Mouse (Mus musculus) MEL (cell line): Measurements from ENCODE around the gene Muc13. TPM values are rescaled to one million over a fixed set of nuclear protein-coding genes. Genes with fewer than 3 reads are reported as not detected.

Experiments used
- DNase-seq: peaks from one replicate; pipeline ENCODE4 v3.0.0; 2011; ENCODE audit warnings: low read depth, low spot score
- H3K27ac ChIP-seq: 2 replicates; pipeline ENCODE4 v1.5.1; 2012; ENCODE audit warnings: low read depth, mild to moderate bottlenecking, control low read depth, low read length, moderate library complexity; ENCODE audit not compliant: control insufficient read depth
- H3K27me3 ChIP-seq, 2 experiments: fragments of 150-350 bp in 1 of 2; sonication (generic) in 1 of 2; 2 replicates each; pipeline ENCODE4 v1.6.1; 2012; ENCODE audit warnings: low read length in 2 of 2, mild to moderate bottlenecking in 2 of 2, improper control_type of control experiment in 1 of 2, moderate library complexity in 1 of 2; ENCODE audit not compliant: insufficient read depth in 2 of 2, control insufficient read depth in 1 of 2
- H3K36me3 ChIP-seq, 2 experiments: 2 replicates each; pipeline ENCODE4 v1.6.1; 2012 to 2014; ENCODE audit warnings: low read length in 2 of 2, improper control_type of control experiment in 1 of 2, inconsistent platforms in 1 of 2, mild to moderate bottlenecking in 1 of 2; ENCODE audit not compliant: insufficient read depth in 2 of 2, control insufficient read depth in 1 of 2
- H3K4me1 ChIP-seq, 2 experiments: fragments of 150-350 bp in 1 of 2; sonication (generic) in 1 of 2; 2 replicates each; pipeline ENCODE4 v1.6.1; 2012; ENCODE audit warnings: low read length in 2 of 2, improper control_type of control experiment in 1 of 2, mild to moderate bottlenecking in 1 of 2; ENCODE audit not compliant: insufficient read depth in 2 of 2, control insufficient read depth in 1 of 2
- H3K4me3 ChIP-seq, 2 experiments: fragments of 150-350 bp in 1 of 2; sonication (generic) in 1 of 2; 2 replicates each; pipeline ENCODE4 v1.5.1; 2012; ENCODE audit warnings: low read depth in 2 of 2, low read length in 2 of 2, mild to moderate bottlenecking in 2 of 2, moderate library complexity in 2 of 2, control low read depth in 1 of 2, improper control_type of control experiment in 1 of 2; ENCODE audit not compliant: control insufficient read depth in 1 of 2, insufficient read depth in 1 of 2
- H3K79me2 ChIP-seq: 2 replicates; pipeline ENCODE4 v1.6.1; 2012; ENCODE audit warnings: mild to moderate bottlenecking, low read length, moderate library complexity; ENCODE audit not compliant: control insufficient read depth, poor library complexity, insufficient read depth
- H3K9ac ChIP-seq: 2 replicates; pipeline ENCODE4 v1.6.1; 2012; ENCODE audit warnings: low read depth, mild to moderate bottlenecking, control low read depth, low read length, moderate library complexity; ENCODE audit not compliant: control insufficient read depth, poor library complexity, severe bottlenecking
- H3K9me3 ChIP-seq: fragments of 150-350 bp; sonication (generic); replicated peaks from 2 replicates; pipeline ENCODE4 v1.6.1; 2012; ENCODE audit warnings: mild to moderate bottlenecking, low read length, improper control_type of control experiment, moderate library complexity; ENCODE audit not compliant: insufficient read depth
- CHD2 ChIP-seq: IDR thresholded peaks from 2 replicates; pipeline ENCODE4 v1.6.1; 2011; ENCODE audit warnings: low read length, improper control_type of control experiment
- E2F4 ChIP-seq: IDR thresholded peaks from 2 replicates; pipeline ENCODE4 v1.6.1; 2011; ENCODE audit warnings: low read depth, low read length, improper control_type of control experiment, borderline replicate concordance
- ELF1 ChIP-seq: IDR thresholded peaks from 2 replicates; pipeline ENCODE4 v1.6.1; 2014; ENCODE audit warnings: low read depth, mild to moderate bottlenecking, inconsistent platforms, low read length, improper control_type of control experiment, moderate library complexity
- GABPA ChIP-seq: IDR thresholded peaks from 2 replicates; pipeline ENCODE4 v1.6.1; 2012; ENCODE audit warnings: low read depth, mild to moderate bottlenecking, inconsistent platforms, low read length, improper control_type of control experiment, moderate library complexity
- GATA1 ChIP-seq: IDR thresholded peaks from 2 replicates; pipeline ENCODE4 v1.6.1; 2011; ENCODE audit warnings: low read depth, low read length, improper control_type of control experiment
- JUND ChIP-seq: IDR thresholded peaks from 2 replicates; pipeline ENCODE4 v1.6.1; 2011; ENCODE audit warnings: low read depth, mild to moderate bottlenecking, improper control_type of control experiment, low read length
- KAT2A ChIP-seq: conservative IDR thresholded peaks from 2 replicates; pipeline ENCODE4 v1.6.1; 2012; ENCODE audit warnings: low read depth, low read length, improper control_type of control experiment, inconsistent platforms
- MAZ ChIP-seq: IDR thresholded peaks from 2 replicates; pipeline ENCODE4 v1.6.1; 2012; ENCODE audit warnings: low read depth, mild to moderate bottlenecking, inconsistent platforms, low read length, improper control_type of control experiment
- MEF2A ChIP-seq: IDR thresholded peaks from 2 replicates; pipeline ENCODE4 v1.6.1; 2014; ENCODE audit warnings: low read depth, mild to moderate bottlenecking, inconsistent platforms, low read length, improper control_type of control experiment; ENCODE audit not compliant: poor library complexity, insufficient replicate concordance, severe bottlenecking; ENCODE audit errors: extremely low read depth
- POLR2A ChIP-seq, 2 experiments: IDR thresholded peaks; 2 replicates each; pipeline ENCODE4 v1.6.1; 2011 to 2012; ENCODE audit warnings: low read length in 2 of 2, mild to moderate bottlenecking in 2 of 2, control low read depth in 1 of 2, improper control_type of control experiment in 1 of 2, low read depth in 1 of 2, moderate library complexity in 1 of 2; ENCODE audit not compliant: control insufficient read depth in 1 of 2, insufficient read depth in 1 of 2, poor library complexity in 1 of 2
- POLR2AphosphoS2 ChIP-seq: IDR thresholded peaks from 2 replicates; pipeline ENCODE4 v1.6.1; 2011; ENCODE audit warnings: low read length, improper control_type of control experiment
- RAD21 ChIP-seq: IDR thresholded peaks from 2 replicates; pipeline ENCODE4 v1.6.1; 2011; ENCODE audit warnings: mild to moderate bottlenecking, low read depth, low read length, improper control_type of control experiment
- RCOR1 ChIP-seq: IDR thresholded peaks from 2 replicates; pipeline ENCODE4 v1.6.1; 2012; ENCODE audit warnings: low read depth, mild to moderate bottlenecking, inconsistent platforms, low read length, improper control_type of control experiment
- SIN3A ChIP-seq: IDR thresholded peaks from 2 replicates; pipeline ENCODE4 v1.6.1; 2012; ENCODE audit warnings: low read length, improper control_type of control experiment, inconsistent platforms
- SMC3 ChIP-seq: IDR thresholded peaks from 2 replicates; pipeline ENCODE4 v1.6.1; 2011; ENCODE audit warnings: low read depth, low read length, improper control_type of control experiment
- TAL1 ChIP-seq: IDR thresholded peaks from 2 replicates; pipeline ENCODE4 v1.6.1; 2012; ENCODE audit warnings: mild to moderate bottlenecking, inconsistent platforms, low read length, moderate library complexity, mixed read lengths
- USF1 ChIP-seq: IDR thresholded peaks from 2 replicates; pipeline ENCODE4 v1.6.1; 2014; ENCODE audit warnings: low read depth, mild to moderate bottlenecking, inconsistent platforms, low read length, improper control_type of control experiment, moderate library complexity
- USF2 ChIP-seq, 2 experiments: IDR thresholded peaks; 2 replicates each; pipeline ENCODE4 v1.6.1; 2011 to 2012; ENCODE audit warnings: improper control_type of control experiment in 2 of 2, low read length in 2 of 2, borderline replicate concordance in 1 of 2, inconsistent platforms in 1 of 2, low read depth in 1 of 2, mild to moderate bottlenecking in 1 of 2; ENCODE audit not compliant: insufficient read depth in 1 of 2
- ZMIZ1 ChIP-seq: IDR thresholded peaks from 2 replicates; pipeline ENCODE4 v1.6.1; 2012; ENCODE audit warnings: low read depth, mild to moderate bottlenecking, inconsistent platforms, low read length, improper control_type of control experiment, moderate library complexity
- ZNF384 ChIP-seq: IDR thresholded peaks from 2 replicates; pipeline ENCODE4 v1.6.1; 2012; ENCODE audit warnings: low read depth, mild to moderate bottlenecking, inconsistent platforms, low read length, improper control_type of control experiment
- polyA plus RNA-seq, 2 experiments: library from polyadenylated mRNA; stranded (reverse) in 1 of 2; unstranded in 1 of 2; fragments of >175 nt in 1 of 2; fragments of >200 nt in 1 of 2; gene quantifications; 2 replicates each; pipeline versions ENCODE4 v1.2.1 to v1.2.4; 2012; ENCODE audit warnings: low replicate concordance in 2 of 2, low read depth in 1 of 2; ENCODE audit not compliant: insufficient read length in 2 of 2, insufficient read depth in 1 of 2, missing spikeins in 1 of 2
- total RNA-seq: library from RNA; depleted of rRNA; stranded (reverse); fragments of 300-350 nt; gene quantifications from 2 replicates; pipeline ENCODE4 v1.2.3, GENCODE M21; 2012

Muc13 gene
- total and polyA plus RNA-seq, 3 experiments: 59.5 to 129 TPM; not detected in 1

- DNase-seq: no peak
- H3K4me1 ChIP-seq: peaks cover 0 to 3% of the 10 kb centered on the region in 2 experiments; a peak in 1 of 4 replicates
- no peak overlapping the region for H3K4me3 ChIP-seq
- no peak overlapping the region for H3K9ac ChIP-seq
- H3K27ac ChIP-seq: no peak overlapping the region
- no peak for TF ChIP-seq RAD21
- TF ChIP-seq USF1: no peak
- no peak for TF ChIP-seq E2F4
- TF ChIP-seq ELF1: no peak
- no peak for TF ChIP-seq GATA1
- no peak for TF ChIP-seq CHD2
- no peak for TF ChIP-seq JUND
- TF ChIP-seq MEF2A: no peak
- TF ChIP-seq GABPA: no peak
- TF ChIP-seq MAZ: no peak
- no peak for TF ChIP-seq USF2 (IDR thresholded peaks at IDR 0.05; ENCODE audit: borderline replicate concordance in 1 of 2, insufficient read depth in 1 of 2, low read depth in 1 of 2, low read length in 2 of 2)
- TF ChIP-seq ZMIZ1: no peak
- TF ChIP-seq RCOR1: no peak
- TF ChIP-seq POLR2AphosphoS2: no peak
- TF ChIP-seq ZNF384: no peak
- TF ChIP-seq TAL1: no peak
- no peak for TF ChIP-seq POLR2A (IDR thresholded peaks at IDR 0.05; ENCODE audit: control insufficient read depth in 1 of 2, insufficient read depth in 1 of 2, low read depth in 1 of 2, low read length in 2 of 2, poor library complexity in 1 of 2)
- no peak for TF ChIP-seq SIN3A
- no peak for TF ChIP-seq KAT2A
- 0 out of 4 replicates have a peak, but pooled peaks cover 0 to 5% of the 10 kb centered on the region in 2 experiments for H3K36me3 ChIP-seq
- H3K79me2 ChIP-seq: no peaks in the 10 kb centered on the region
- peaks cover 2 to 6% of the 10 kb centered on the region in 2 experiments; a peak in 3 of 4 replicates for H3K27me3 ChIP-seq
- no peaks in the 10 kb centered on the region for H3K9me3 ChIP-seq
These were observed 43.4 kb downstream of the Muc13 start for GRCm38 (mm10) chr16:33837191-33837590.

GRCm38 (mm10) chr16:33840616-33841015, 46.8 kb downstream of the Muc13 start:
- peaks cover 0 to 3% of the 10 kb centered on the region in 2 experiments; a peak in 1 of 4 replicates for H3K4me1 ChIP-seq
- TF ChIP-seq RCOR1: peak; percentile 32; the same call in 1 of the 2 replicates
- no peak for TF ChIP-seq SMC3
- no peak for TF ChIP-seq KAT2A
- TF ChIP-seq GATA1: peak; percentile 14; the same call in 1 of the 2 replicates
- TF ChIP-seq, all 39 proteins: peak for 2

More at GRCm38 (mm10) chr16:33840616-33841015, 46.8 kb downstream of the Muc13 start:
- no peak overlapping the region for H3K27ac ChIP-seq
- H3K27me3 ChIP-seq: peaks cover 2 to 9% of the 10 kb centered on the region in 2 experiments; a peak in 3 of 4 replicates
- H3K9me3 ChIP-seq: no peaks in the 10 kb centered on the region
- no peaks in the 10 kb centered on the region for H3K79me2 ChIP-seq
- DNase-seq: no peak
- H3K4me3 ChIP-seq: no peak overlapping the region
- no peak overlapping the region for H3K9ac ChIP-seq
- 0 out of 4 replicates have a peak, but pooled peaks cover 0 to 5% of the 10 kb centered on the region in 2 experiments for H3K36me3 ChIP-seq
